Mouse (Mus musculus) hindbrain, embryonic 14.5 days (tissue): ENCODE results near the gene Slc25a10. TPM values are rescaled to one million over a fixed set of nuclear protein-coding genes. Genes with fewer than 3 reads are reported as not detected.

ENCODE experiments used
- ATAC-seq: fragments of 200-750 bp; cut with Nextera tagmentation; 2 replicates; pipeline ENCODE4 v1.8.0; 2017; ENCODE audit warnings: moderate number of reproducible peaks, mild to moderate bottlenecking, moderate TSS enrichment, moderate library complexity; ENCODE audit not compliant: low FRiP score
- DNase-seq: peaks from one replicate; pipeline ENCODE4 v3.0.0-alpha.2; 2015; ENCODE audit warnings: low spot score
- H3K27ac ChIP-seq: fragments of 300-500 bp; sonication (generic); 2 replicates; pipeline ENCODE4 v1.5.1; 2014; ENCODE audit warnings: mild to moderate bottlenecking, moderate library complexity
- H3K27me3 ChIP-seq: fragments of 300-500 bp; sonication (generic); 2 replicates; pipeline ENCODE4 v1.6.1; 2014; ENCODE audit warnings: mild to moderate bottlenecking, low read length, mixed read lengths; ENCODE audit not compliant: control insufficient read depth, insufficient read depth
- H3K36me3 ChIP-seq: fragments of 300-500 bp; sonication (generic); replicated peaks from 2 replicates; pipeline ENCODE4 v1.6.1; 2014; ENCODE audit not compliant: control insufficient read depth, insufficient read depth
- H3K4me1 ChIP-seq: fragments of 300-500 bp; sonication (generic); replicated peaks from 2 replicates; pipeline ENCODE4 v1.6.1; 2014; ENCODE audit warnings: antibody characterized with exemption, low read length, mixed read lengths; ENCODE audit not compliant: control insufficient read depth, insufficient read depth
- H3K4me2 ChIP-seq: fragments of 300-500 bp; sonication (generic); replicated peaks from 2 replicates; pipeline ENCODE4 v1.6.1; 2014; ENCODE audit warnings: mild to moderate bottlenecking, moderate library complexity
- H3K4me3 ChIP-seq: fragments of 300-500 bp; sonication (generic); replicated peaks from 2 replicates; pipeline ENCODE4 v1.5.1; 2014; ENCODE audit warnings: mild to moderate bottlenecking, low read length
- H3K9ac ChIP-seq: fragments of 300-500 bp; sonication (generic); 2 replicates; pipeline ENCODE4 v1.6.1; 2014
- H3K9me3 ChIP-seq: fragments of 300-500 bp; sonication (generic); 2 replicates; pipeline ENCODE4 v1.6.1; 2016; ENCODE audit warnings: low read length; ENCODE audit not compliant: control insufficient read depth
- WGBS: fragments of 180-500 bp; shearing (Covaris S2); extraction: QIAGEN DNeasy Blood & Tissue Kit; methylation state at CpG from one replicate; pipeline ENCODE4 v1.1.7; 2014; 5-methylcytosine and 5-hydroxymethylcytosine counted together
- polyA plus RNA-seq: library from polyadenylated mRNA; unstranded; fragments of >200 nt; fragmentation: Nextera tagmentation; extraction: Ambion mirVana; gene quantifications from 2 replicates; pipeline ENCODE4 v1.2.1, GENCODE M21; 2014

Gene Slc25a10
- polyA plus RNA-seq, 1 experiment from 2014 or later = 29.8 TPM

DNA sequence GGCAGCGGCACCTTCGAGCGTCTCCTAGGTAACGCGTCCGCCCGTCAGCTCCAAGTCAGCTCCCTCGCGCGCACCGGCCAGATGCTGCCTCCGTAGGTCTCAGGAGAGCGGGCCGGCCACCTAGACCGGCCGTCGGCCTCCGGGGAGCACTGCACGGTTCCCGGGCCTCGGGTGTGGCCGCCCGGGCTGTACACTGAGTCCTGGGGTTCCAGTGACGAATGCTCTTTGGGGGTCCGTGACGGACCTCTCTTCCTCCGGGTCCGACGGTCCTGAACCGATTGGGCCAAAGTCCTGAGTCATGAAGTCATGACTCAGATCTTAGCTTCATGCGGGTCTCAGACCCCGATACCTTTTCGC is 23.9 kb upstream of the Slc25a10 start:
- H3K4me1 ChIP-seq = peaks cover 19% of the 10 kb centered on the region
- H3K9ac ChIP-seq = peak overlapping the region; percentile 83
- peak overlapping the region; percentile 96 for H3K4me3 ChIP-seq
- ATAC-seq (no peak), DNase-seq (no peak)
- peak overlapping the region; percentile 74 for H3K27ac ChIP-seq
- peak overlapping the region; percentile 94 for H3K4me2 ChIP-seq
- H3K36me3 ChIP-seq = peaks cover 71% of the 10 kb centered on the region
- no peaks in the 10 kb centered on the region for H3K9me3 ChIP-seq
- H3K27me3 ChIP-seq = no peaks in the 10 kb centered on the region
- 2% methylated on average over 33 of the region's 33 CpGs for WGBS

DNA sequence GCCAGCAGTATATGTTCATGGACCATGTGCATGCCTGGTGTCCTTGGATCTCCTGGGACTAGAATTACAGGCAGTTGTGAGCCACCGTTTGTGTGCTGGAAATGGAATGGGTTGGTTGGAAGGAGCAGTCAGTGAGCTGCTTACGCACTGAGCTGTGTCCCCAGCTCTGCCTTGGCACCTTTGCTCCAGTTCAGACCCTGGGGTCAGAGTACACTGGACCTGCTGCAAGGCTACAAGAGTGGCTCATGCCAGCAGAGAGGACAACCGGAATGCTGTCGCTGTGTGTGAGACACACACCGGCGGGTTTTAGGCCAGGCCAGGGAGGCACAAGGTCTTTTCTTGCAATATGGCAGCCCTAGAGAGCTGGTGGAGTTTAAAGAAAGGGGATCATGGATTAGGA is 19.6 kb upstream of the Slc25a10 start:
- peaks cover 81% of the 10 kb centered on the region for H3K36me3 ChIP-seq
- 92% methylated on average over 6 of the region's 6 CpGs for WGBS

DNA sequence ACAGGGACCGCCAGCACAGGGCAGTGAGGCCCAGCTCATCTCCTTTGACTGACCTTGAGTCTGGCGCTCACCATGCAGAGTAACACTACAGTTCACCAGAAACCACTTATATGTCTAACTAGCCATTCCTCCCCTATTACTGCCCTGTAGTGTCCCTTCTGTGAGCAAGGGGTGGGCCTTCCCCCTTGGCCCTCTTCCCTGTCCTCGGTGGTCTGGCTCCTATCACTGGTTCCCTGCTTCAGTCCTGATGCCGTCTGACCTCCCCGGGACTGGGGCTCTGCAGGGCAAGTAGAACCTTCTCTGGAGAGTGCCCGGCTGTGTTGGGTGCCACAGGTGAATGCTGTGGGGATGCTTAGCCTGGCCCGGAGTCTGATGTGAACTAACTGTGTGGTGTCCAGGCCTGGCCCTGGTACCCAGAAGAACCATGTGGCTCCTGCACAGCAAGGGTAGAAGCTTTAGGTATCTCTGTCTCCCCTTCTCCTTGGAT is 8.1 kb upstream of the Slc25a10 start:
- ATAC-seq = no peak
- Histone ChIP-seq H3K36me3 (peaks cover 83% of the 10 kb centered on the region), H3K9ac (peak overlapping the region; percentile 89; the same call in 1 of the 2 replicates), H3K4me2 (peak overlapping the region; percentile 92), H3K4me3 (peak overlapping the region; percentile 85; the same call in 1 of the 2 replicates), H3K27ac (peak overlapping the region; percentile 91; the same call in 1 of the 2 replicates), H3K4me1 (peaks cover 17% of the 10 kb centered on the region), H3K27me3 (no peaks in the 10 kb centered on the region), H3K9me3 (no peaks in the 10 kb centered on the region)
- no peak for DNase-seq
- 90% methylated on average over 7 of the region's 7 CpGs for WGBS

More for the DNA sequence above, 19.6 kb upstream of the Slc25a10 start:
- Histone ChIP-seq H3K4me2 (no peak overlapping the region), H3K27me3 (no peaks in the 10 kb centered on the region), H3K9ac (no peak overlapping the region), H3K9me3 (no peaks in the 10 kb centered on the region), H3K4me3 (no peak overlapping the region), H3K27ac (no peak overlapping the region), H3K4me1 (peaks cover 8% of the 10 kb centered on the region)
- DNase-seq = no peak
- no peak for ATAC-seq

DNA sequence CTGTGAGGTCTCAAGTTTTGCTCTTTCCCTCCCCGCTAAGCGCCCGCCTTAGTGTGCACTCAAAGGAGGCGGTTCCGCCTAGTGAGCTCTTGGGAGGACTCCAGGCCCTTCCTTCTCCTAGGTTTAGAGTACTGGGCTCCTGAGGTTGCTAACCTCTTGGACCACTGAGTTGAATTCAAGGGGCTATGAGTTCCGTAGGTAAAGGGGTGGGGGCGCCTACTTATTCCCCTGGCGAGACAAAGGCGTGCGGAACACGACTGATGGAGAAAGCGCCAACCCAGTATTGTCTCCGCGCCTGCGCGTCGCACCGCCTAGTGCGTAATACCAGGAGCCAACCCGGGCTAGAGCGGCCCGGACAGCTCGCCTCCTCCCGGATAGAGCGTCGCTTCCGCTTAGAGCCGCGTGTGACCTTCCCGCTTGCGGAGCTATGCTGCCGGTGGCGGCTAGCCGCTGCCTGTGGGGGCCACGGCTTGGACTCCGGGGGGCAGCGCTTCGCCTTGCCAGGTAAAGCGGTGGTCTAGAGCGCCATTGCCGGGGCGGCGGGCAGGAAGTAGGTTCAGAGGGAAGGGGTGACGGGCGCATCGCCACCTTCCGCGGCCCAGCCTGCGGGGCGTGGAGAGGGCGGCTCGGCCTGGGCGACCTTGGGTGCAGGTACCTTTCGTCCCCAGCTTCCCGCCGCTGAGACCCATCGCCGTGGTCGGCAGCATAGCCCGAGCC is 7.2 kb upstream of the Slc25a10 start, which contains the start of gene Mrpl12:
Gene Mrpl12, plus strand, starts transcription at position 349 of the 717 bp plus-strand sequence.
- ATAC-seq (peak; percentile 96), DNase-seq (peak; percentile 95)
- Histone ChIP-seq H3K9me3 (no peaks in the 10 kb centered on the region), H3K27ac (peak within 1 kb of the TSS; percentile 91), H3K27me3 (no peaks in the 10 kb centered on the region), H3K9ac (peak within 1 kb of the TSS; percentile 89), H3K4me1 (peaks cover 17% of the 10 kb centered on the region), H3K4me3 (peak within 1 kb of the TSS; percentile 85), H3K4me2 (peak within 1 kb of the TSS; percentile 92), H3K36me3 (peaks cover 80% of the 10 kb centered on the region)
- WGBS = under 1% methylated on average over 60 of the region's 60 CpGs

DNA sequence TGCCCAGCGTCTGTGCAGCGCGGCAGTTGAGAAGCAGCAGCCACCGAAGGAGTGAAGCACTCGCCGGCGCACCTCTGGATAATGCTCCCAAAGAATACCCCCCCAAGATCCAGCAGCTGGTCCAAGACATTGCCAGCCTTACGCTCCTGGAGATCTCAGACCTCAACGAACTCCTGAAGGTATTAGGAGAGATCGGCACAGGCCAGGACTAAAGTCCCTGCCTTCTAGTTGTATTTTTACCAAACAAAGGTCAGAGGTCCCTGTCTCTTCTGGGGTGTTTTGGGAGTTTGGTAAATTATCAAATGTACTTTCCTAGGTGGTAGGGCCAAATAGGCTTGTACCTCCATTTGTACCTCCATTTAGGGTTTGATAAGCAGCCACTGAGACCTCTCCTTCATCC is 6.4 kb upstream of the Slc25a10 start:
- H3K9me3 ChIP-seq = no peaks in the 10 kb centered on the region
- H3K27ac ChIP-seq = 0 out of 2 replicates have a peak overlapping the region, but pooled peaks have one; percentile 91
- H3K27me3 ChIP-seq = no peaks in the 10 kb centered on the region
- peaks cover 78% of the 10 kb centered on the region for H3K36me3 ChIP-seq
- H3K4me1 ChIP-seq = peaks cover 17% of the 10 kb centered on the region
- no peak for DNase-seq
- peak overlapping the region; percentile 92 for H3K4me2 ChIP-seq
- ATAC-seq = no peak
- 10% methylated on average over 10 of the region's 10 CpGs for WGBS
- peak overlapping the region; percentile 85 for H3K4me3 ChIP-seq
- H3K9ac ChIP-seq = peak overlapping the region; percentile 89

DNA sequence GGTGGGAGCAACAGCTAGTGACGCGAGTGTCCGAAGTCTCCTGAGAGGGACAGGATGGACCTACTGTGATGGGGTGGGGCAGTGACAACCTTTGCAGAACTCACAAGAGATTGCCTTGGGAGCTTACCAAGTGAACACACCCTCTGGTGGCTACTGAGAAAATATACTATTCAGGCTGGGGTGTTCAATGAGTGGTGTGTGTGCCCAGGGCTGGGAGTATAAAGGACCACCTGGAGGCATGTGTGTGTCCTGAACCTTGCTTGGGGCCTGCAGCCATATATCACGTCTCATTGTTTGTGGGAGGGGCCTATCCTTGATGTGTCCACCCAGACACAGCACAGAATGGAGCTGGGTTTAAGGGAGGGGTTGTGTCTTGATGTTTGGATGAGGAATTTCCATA is 3.1 kb upstream of the Slc25a10 start:
- Histone ChIP-seq H3K27ac (no peak overlapping the region), H3K36me3 (peaks cover 47% of the 10 kb centered on the region), H3K4me3 (no peak overlapping the region), H3K4me1 (peaks cover 41% of the 10 kb centered on the region), H3K4me2 (no peak overlapping the region), H3K27me3 (no peaks in the 10 kb centered on the region), H3K9ac (no peak overlapping the region), H3K9me3 (no peaks in the 10 kb centered on the region)
- DNase-seq (no peak), ATAC-seq (no peak)
- WGBS = 87% methylated on average over 4 of the region's 4 CpGs

DNA sequence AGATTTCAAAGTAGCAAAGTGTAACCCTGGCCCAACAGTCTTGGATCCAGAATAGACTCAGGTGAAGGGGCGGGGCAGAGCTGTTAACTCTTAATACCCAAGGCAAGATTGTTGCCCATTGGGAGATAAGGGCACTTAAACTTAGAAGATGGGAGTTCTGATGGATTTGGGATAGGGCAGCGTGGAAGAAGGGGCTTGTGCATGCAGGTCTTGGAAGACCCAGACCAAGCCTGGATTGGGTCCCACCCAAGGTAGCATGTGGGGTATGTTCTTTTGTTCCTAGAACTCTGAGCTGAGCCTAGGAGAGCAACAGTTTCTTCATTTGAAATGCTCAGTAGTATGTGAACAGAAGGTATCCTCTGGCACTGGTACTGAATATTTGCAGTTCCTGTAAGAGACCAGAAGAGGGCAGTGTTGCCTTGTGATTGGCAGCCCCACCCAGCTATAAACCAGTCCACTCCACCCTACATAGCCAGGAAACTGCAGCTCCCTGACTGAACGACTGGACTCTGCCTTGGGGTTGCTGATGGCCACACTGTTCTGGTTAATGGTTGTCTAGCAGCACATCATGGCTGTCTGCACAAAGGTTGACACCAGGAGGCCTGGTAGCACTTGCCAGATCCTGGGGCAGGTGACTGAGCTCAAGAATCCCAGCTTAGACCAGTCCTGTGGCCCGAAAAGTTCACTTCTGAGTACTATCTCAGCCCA is 2.4 kb upstream of the Slc25a10 start:
- Histone ChIP-seq H3K4me3 (no peak overlapping the region), H3K27ac (no peak overlapping the region), H3K36me3 (peaks cover 47% of the 10 kb centered on the region), H3K9ac (no peak overlapping the region), H3K4me2 (no peak overlapping the region), H3K4me1 (peaks cover 39% of the 10 kb centered on the region), H3K9me3 (no peaks in the 10 kb centered on the region), H3K27me3 (no peaks in the 10 kb centered on the region)
- WGBS = 69% methylated on average over 4 of the region's 4 CpGs
- DNase-seq (peak; percentile 81), ATAC-seq (no peak)

GRCm38 (mm10) chr11:120490291-120491046 is 1.2 kb upstream of the Slc25a10 start:
- H3K4me2 ChIP-seq = peak overlapping the region; percentile 86; the same call in 1 of the 2 replicates
- H3K9me3 ChIP-seq = no peaks in the 10 kb centered on the region
- DNase-seq (no peak), ATAC-seq (no peak)
- H3K4me3 ChIP-seq = no peak overlapping the region
- H3K4me1 ChIP-seq = peaks cover 34% of the 10 kb centered on the region
- 34% methylated on average over 4 of the region's 4 CpGs for WGBS
- no peak overlapping the region for H3K27ac ChIP-seq
- H3K36me3 ChIP-seq = peaks cover 59% of the 10 kb centered on the region
- H3K9ac ChIP-seq = no peak overlapping the region
- H3K27me3 ChIP-seq = no peaks in the 10 kb centered on the region
